Mouse (Mus musculus) CD8-positive naive resting alpha-beta T cell, adult 57 days (primary cell): ENCODE results near the gene Dhcr24. TPM values are rescaled to one million over a fixed set of nuclear protein-coding genes. Genes with fewer than 3 reads are reported as not detected.

Experiments used
- total RNA-seq: library from RNA; stranded (reverse); gene quantifications from one replicate; pipeline ENCODE4 v1.2.4, GENCODE M21; 2023

The Dhcr24 gene
- total RNA-seq = 13.0 TPM

DNA sequence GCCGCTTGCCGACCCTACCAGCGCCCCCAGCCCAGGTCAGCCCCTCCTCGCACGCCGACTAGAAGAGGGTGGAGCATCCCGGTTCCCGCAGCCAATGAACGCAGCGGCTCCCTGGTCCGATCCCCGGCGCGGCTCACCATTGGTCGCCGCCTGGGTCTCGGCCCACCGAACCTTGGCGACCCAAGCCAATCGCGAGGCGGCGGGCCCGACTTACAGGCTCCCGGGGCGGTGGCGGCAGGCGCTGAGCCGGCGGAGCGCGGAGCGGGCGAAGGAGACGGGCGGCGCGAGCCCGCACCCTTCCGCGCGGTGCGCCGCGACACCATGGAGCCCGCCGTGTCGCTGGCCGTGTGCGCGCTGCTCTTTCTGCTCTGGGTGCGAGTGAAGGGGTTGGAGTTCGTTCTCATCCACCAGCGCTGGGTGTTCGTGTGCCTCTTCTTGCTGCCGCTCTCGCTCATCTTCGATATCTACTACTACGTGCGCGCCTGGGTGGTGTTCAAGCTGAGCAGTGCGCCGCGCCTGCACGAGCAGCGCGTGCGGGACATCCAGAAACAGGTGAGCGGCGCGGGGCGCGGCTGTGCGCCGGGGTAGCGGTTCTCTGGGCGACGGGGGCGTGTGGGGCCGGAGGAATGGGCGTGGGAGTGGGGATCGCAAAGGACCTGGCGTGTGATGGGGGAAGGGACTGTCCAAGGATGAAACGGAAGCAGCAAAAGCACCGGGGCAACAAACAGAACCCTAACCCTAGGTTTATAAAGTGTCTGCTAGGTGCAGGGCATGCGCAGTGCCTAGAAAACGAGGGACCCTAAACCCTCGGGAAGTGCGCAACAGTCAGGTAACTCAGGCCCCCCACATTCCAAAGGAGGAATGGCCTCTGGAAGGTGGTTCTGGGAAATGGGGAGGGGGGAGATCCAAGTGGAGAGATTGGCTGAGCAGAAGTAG lies at the start of gene Dhcr24:
Gene Dhcr24 (plus strand): TSS at position 193 of the 936 bp plus-strand sequence.

DNA sequence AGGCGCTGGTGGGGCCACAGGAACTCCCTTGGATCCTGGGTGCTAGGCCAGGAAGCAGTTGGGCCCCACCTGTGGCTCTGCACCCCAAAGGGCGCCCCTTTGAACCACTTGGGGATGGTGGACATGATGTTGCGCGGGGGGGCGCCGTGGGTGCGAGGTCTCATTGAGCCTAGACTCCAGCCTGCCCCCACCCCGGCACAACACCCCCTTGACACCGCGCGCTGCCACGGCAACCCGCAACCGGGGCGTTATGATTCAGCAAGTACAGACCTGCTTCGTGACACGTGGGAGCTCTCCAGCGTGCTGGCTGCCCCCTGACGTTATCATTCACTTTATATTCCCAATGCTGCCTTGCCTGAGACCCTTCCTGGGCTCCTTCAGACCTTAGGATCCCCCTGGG lies 56.2 kb downstream of the Dhcr24 start, which contains the start of gene Lexm:
Gene Lexm (minus strand): TSS at position 186 of the 400 bp plus-strand sequence.

DNA sequence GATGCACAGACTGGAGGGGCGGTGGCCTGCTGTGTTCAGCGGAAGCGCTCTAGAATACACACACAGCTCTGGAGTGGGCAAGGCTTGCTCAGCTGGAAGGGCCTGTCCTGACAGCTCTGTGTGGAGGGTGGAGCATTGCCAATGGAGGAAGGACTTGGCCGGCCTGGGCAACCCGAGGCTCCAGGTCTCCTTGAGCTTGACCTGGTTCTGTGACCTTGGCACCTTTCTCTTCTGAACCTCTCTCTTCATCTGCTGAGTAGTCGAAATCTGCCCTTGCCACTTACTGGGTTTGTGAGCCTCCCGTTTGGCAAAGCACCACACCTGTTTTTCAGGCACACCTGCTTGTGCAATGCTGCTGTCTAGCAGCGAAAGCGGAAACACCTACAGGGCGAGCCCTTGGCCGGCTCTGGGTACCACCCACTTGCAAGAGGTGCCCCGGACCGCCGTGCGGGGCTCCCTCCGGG lies 61.2 kb downstream of the Dhcr24 start, which contains the start of gene Ttc22:
Gene Ttc22 (plus strand): TSS at position 403 of the 464 bp plus-strand sequence.

Other genes with a start within 250 kb of the Dhcr24 start
- gene Usp24, start 244.8 kb upstream of the Dhcr24 start, total RNA-seq = 101 TPM
- 0.18 TPM for gene Pcsk9, start 96.7 kb upstream of the Dhcr24 start, total RNA-seq
- gene Bsnd, start 68.8 kb upstream of the Dhcr24 start, total RNA-seq = not detected
- not detected for gene Lexm, start 56.2 kb downstream of the Dhcr24 start, total RNA-seq
- gene Ttc22, start 61.4 kb downstream of the Dhcr24 start, total RNA-seq = not detected
- 6.3 TPM for gene Pars2, start 90.0 kb downstream of the Dhcr24 start, total RNA-seq
- gene Ttc4, start 117.9 kb downstream of the Dhcr24 start, total RNA-seq = 32.1 TPM
- not detected for gene Mroh7, start 169.9 kb downstream of the Dhcr24 start, total RNA-seq
- gene Fam151a, start 172.9 kb downstream of the Dhcr24 start, total RNA-seq = not detected
- gene Acot11, start 244.0 kb downstream of the Dhcr24 start, total RNA-seq = 3.2 TPM